Mouse (Mus musculus) T-cell, adult 2 months (primary cell): Measurements from ENCODE around the gene Gpd2.

ENCODE experiments used
- DNase-seq: peaks from one replicate; pipeline ENCODE4 v3.0.0; 2022; ENCODE audit warnings: low spot score

Gpd2 gene

DNA sequence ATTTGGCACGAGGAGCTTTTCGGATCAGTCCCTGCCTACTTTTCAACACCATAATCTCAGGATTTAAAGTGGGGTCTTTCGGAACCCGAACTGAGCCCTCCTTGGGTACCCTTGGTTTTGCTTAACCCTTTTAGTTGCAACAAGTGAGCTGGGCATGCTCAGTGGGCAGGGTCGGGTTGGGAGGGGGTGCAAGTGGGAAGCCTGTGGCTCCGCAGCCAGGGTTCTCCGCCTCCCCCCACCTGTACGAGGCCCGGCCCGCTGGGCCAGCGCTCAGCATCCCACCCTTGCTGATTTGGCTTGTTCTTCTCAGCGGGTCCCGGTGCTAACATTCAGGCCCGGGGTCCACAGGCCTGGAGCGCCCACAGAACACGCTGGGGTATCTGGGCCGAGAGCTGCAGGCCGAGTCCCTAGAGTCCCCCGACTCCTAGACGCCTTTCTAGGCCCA is at the start of gene Gpd2:
Gene Gpd2 (plus strand): TSS at position 161 of the 445 bp plus-strand sequence.
- no peak for DNase-seq

- no peak for DNase-seq
These were observed 49.2 kb upstream of the Gpd2 start for GRCm38 (mm10) chr2:57188237-57188636.

GRCm38 (mm10) chr2:57190884-57191283 is 46.6 kb upstream of the Gpd2 start:
- no peak for DNase-seq

- DNase-seq, result no peak
These were observed 38.4 kb upstream of the Gpd2 start for GRCm38 (mm10) chr2:57199046-57199445.

DNA sequence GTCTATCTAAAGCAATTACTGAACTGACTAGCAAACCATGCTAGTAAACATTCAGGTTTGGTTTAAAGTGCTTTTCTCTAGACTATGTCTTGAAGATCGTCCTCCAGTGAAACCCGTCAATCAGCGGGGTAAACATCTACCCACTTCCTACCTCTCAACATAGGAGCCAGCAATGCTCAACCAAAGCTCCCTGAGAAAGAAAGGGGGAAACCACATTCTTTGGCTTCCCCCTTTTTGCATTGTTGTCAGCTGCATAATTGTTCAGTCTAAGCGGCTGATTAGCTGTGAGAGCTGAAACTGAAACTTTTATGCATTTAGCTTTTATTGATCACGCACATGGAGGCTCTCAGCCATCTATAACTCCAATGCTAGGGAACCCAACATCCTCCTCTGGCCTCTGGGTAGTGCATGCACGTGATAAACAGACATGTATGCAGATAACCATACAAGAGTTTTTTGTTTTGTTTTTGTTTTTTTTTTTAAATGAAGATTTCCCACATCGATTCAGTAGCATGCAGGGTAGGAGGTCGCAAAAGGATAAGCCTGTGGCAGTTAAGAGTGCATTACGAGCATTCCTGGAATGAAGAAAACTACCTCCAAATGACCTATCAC is 28.9 kb upstream of the Gpd2 start:
- no peak for DNase-seq

- DNase-seq, result no peak
These were observed 26.1 kb upstream of the Gpd2 start for GRCm38 (mm10) chr2:57211049-57212001.

GRCm38 (mm10) chr2:57213364-57213763 is 24.1 kb upstream of the Gpd2 start:
- no peak for DNase-seq

DNA sequence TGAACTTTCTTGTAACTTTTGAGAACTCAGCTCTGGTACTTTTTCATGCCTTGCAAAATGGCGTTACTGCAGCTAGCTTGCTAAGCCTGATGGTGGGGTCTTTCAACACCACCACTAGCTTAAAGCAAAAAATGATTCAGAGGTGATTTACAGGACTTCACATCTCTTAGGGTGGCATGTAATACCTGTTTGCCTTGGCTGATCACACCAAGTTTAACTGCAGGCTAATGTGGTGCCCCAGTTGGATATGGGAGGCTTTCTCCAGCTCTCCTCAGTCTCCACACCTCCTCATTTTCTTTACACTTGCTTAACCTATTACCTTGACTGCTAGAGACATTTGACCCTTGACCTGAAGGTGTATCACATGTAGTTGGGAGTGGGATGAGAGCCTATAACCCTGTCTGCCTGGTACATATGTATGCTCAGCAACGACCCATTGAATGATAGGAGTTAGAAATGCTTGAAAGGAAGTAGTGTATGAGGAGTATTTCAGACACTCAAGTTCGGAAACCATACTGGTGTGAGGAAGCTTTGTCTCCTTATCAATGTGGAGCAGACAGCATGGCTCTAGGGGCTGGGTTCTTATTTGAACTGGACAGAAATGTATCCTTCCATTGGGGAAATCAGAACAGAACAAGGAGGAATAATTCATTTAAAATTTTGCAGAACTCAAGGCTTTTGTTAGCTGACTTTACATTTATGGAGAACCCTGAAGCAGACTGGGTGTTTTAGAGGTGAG is 14.0 kb upstream of the Gpd2 start:
- no peak for DNase-seq

DNA sequence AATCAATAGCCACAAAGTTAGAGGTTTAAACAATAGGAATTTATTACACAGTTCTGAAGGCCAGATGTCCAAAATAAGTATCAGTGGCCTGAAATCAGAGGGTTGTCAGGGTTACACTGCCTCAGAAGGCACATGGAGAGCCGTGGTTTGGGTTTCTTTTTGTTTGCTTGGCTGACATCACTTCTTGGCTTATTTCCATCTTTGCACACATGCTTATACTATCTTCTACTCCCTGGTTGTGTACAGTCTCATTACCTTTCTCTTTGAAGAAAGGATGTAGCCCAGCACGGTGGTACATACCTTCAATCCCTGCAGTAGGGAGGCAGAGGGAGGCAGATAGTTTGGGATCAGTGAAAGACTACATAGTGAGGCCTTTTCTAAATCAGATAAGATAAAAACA is 12.2 kb upstream of the Gpd2 start:
- DNase-seq, result no peak

- no peak for DNase-seq
These were observed 10.0 kb upstream of the Gpd2 start for GRCm38 (mm10) chr2:57227425-57227824.

GRCm38 (mm10) chr2:57229647-57230240 is 7.7 kb upstream of the Gpd2 start:
- no peak for DNase-seq

GRCm38 (mm10) chr2:57231432-57231831 is 6.0 kb upstream of the Gpd2 start:
- DNase-seq, result no peak

DNA sequence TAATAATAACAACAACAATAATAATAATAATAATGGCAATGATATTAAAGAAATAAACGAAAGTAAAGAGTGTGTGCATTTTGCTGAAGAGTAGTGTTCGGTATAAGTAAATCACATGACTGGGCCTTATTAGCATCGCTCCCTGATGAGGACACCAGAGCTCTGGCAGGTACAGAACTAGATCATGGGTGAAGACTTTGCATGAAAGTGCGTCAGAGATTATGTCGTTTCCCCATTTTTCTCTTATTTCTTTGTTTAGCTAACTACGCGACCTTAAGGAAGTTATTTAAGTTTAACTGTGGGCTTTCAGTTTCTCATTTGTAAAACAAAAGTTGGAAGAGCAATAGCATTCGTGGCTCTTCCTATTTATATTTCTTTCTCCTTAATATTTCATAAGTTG is 5.1 kb upstream of the Gpd2 start:
- no peak for DNase-seq

DNA sequence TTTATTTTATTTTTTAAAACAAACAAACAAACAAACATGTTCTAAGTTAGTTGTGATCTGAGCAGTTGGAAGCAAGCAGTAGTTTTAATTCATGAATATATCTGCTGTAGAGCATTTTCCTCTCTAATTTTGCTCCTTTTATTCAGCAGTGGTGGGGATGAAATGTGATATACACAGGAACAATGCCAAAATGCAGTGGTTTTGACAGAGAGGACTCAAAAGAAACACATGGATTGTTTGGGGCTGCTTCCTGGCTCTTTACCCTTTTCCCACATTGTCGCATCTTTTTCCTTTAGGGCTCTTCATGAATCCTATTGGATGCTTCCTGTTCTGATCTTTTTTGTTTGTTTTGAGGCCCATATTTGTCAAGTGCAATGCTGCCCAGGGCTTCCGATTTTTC is 1.2 kb upstream of the Gpd2 start:
- DNase-seq, result no peak

DNA sequence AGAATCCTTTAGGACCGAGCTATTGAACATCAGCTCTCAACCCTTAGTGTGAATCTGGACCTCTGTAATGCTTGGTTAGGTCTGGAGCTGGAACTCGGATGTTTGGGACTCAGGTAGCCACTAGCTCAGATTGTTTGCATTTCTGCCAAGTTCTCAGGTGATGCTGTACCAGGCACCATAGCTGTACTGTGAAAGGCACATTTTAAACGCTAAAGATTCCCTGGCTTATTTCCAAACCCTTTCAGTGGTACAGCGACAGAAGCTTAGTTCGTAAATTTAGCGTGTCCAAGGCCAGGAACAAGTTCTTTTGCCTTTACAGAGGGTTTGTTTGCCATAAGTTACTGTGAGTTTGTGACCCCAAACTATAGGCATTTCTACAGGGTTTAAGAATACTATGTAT is 409 bp upstream of the Gpd2 start:
- DNase-seq, result no peak

- DNase-seq, result peak; percentile 81
These were observed 632 bp downstream of the Gpd2 start for GRCm38 (mm10) chr2:57237920-57238613.

- DNase-seq, result peak; percentile 88
These were observed 1.3 kb downstream of the Gpd2 start for GRCm38 (mm10) chr2:57238614-57239165.

DNA sequence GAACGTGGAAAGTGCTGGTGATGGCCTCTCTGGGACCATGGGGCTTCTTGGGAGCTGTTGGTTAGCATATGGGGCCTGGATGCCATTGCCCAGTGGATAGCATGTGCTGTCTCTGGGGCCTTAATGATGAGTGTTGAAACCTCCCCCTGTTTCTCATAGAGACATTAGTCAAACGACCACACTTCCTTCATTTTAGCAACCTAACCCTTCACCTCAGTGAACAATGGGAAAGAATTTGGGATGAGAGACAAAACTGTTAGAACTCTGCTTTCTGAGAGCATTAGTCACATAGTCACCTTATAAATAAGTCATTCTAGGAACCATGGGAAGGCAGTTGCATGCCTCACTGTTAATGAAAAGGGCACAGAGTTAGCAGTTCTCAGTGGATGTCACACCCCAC is 1.9 kb downstream of the Gpd2 start:
- no peak for DNase-seq

GRCm38 (mm10) chr2:57243987-57244386 is 6.6 kb downstream of the Gpd2 start:
- DNase-seq, result no peak

GRCm38 (mm10) chr2:57245721-57246328 is 8.4 kb downstream of the Gpd2 start:
- DNase-seq, result no peak

DNA sequence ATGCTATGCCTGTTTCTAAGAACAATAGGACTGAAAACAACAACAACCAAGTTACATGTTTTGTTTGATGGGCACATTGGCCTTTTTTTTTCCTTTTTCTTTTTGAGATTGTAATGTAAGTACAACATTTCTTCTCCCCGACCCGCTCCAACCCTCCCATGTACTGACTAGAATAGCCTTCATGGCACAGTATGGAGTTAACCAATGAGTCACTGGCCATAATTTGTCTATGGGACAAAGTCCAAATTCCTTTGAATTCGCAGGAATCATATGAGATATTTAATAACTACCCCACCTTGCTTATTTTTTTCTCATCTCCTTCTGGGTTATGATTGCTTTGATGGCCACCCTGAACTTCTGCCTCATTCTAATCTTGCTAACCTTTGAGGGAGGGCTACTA is 12.7 kb downstream of the Gpd2 start:
- no peak for DNase-seq
